Mouse (Mus musculus) small intestine, adult 2 months (tissue): ENCODE measurements around the gene Cfap45.

ENCODE experiments used
- CTCF ChIP-seq: fragments of 200-500 bp; IDR thresholded peaks from 2 replicates; pipeline ENCODE4 v1.5.1; 2012; ENCODE audit warnings: low read depth, mild to moderate bottlenecking, control low read depth, inconsistent platforms, low read length, moderate library complexity, mixed read lengths; ENCODE audit not compliant: insufficient replicate concordance, insufficient read length; ENCODE audit errors: extremely low read depth
- POLR2A ChIP-seq: fragments of 200-500 bp; IDR thresholded peaks from 2 replicates; pipeline ENCODE4 v1.6.1; 2012; ENCODE audit warnings: low read depth, mild to moderate bottlenecking, control low read depth, inconsistent platforms, low read length, moderate library complexity

DNA sequence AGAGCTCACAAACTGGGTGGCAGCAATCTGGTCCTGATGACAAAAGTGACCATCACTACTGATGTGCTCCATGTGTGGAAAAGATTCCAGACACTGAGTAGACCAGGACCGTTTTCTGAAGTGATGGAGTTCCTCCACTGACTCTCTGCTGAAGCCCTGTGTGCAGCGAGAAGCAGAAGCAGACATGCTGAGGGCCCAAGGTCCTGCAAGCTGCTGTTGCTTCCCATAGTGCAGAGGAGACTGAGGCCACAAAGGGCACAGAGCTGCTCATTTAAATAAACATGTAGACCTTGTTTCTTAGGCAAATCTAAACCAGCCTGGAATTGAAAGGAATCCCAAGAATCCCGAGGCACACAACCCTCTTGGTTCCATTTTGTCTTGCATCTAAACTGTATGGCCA lies 72.7 kb downstream of the Cfap45 start:
- TF ChIP-seq POLR2A, result no peak
- TF ChIP-seq CTCF, result no peak
